Mouse (Mus musculus) erythroblast, embryonic 14.5 days (primary cell): ENCODE results near the gene Fgfr2.

ENCODE experiments used
- GATA1 ChIP-seq: IDR thresholded peaks from 2 replicates; pipeline ENCODE4 v1.6.1; 2012; ENCODE audit warnings: low read length, inconsistent platforms, mixed read lengths
- TAL1 ChIP-seq: IDR thresholded peaks from 3 replicates; pipeline ENCODE4 v1.6.1; 2012; ENCODE audit warnings: low read length, inconsistent platforms, mixed read lengths

DNA sequence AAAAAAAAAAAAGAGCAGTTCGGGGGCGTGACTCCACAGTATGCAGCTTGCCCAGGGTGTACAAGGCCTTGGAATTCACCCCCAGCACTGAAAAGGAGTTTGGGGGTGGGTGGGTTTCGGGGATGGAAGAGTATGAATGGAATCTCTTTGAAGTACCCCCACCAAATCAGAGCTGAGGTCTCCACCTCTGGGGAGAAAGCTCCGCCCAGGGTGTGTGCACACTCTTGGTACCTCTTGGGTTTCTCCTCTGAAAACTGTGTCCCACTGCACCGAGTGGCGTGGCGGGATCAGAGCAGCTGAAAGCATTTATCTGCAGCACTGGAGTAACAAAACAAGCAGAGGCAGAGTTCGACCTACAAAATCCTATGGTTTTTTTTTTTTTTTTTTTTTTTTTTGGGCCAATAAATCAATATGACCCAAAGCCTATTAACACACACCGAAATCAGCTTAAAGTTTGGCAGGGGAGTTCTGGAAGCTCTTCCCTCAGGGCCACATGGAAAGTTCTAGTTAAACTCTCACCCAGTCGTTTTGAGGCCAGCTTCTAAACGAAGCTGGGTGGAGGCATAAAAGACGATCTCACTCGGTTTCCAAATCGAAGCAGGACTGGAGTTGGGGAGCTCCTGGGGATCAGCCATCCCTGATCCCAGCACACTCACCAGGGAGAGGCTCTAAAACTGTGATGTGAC, 2798.3 kb downstream of the Fgfr2 start:
- no peak for TF ChIP-seq GATA1
- no peak for TF ChIP-seq TAL1
